Mouse (Mus musculus) naive thymus-derived CD4-positive, alpha-beta T cell, adult 2 months (primary cell): ENCODE measurements around the gene Vipr2.
A peak's percentile ranks its signal among the peaks of the same experiment; 100 is the strongest.

Source experiments
- DNase-seq: peaks from one replicate; pipeline ENCODE4 v3.0.0-alpha.2; 2011; ENCODE audit warnings: low read depth

Vipr2 gene

GRCm38 (mm10) chr12:116097166-116097565 lies 19.6 kb downstream of the Vipr2 start:
- no peak for DNase-seq

- DNase-seq = no peak
Measured at GRCm38 (mm10) chr12:116101945-116102344, 24.4 kb downstream of the Vipr2 start.

GRCm38 (mm10) chr12:116109451-116110353 lies 32.2 kb downstream of the Vipr2 start:
- DNase-seq = no peak

- no peak for DNase-seq
Measured at GRCm38 (mm10) chr12:116111007-116111694, 33.6 kb downstream of the Vipr2 start.

- no peak for DNase-seq
Measured at GRCm38 (mm10) chr12:116115781-116116180, 38.3 kb downstream of the Vipr2 start.

- no peak for DNase-seq
Measured at GRCm38 (mm10) chr12:116116455-116116854, 38.9 kb downstream of the Vipr2 start.

- no peak for DNase-seq
Measured at GRCm38 (mm10) chr12:116117352-116117929, 39.9 kb downstream of the Vipr2 start.

- no peak for DNase-seq
Measured at GRCm38 (mm10) chr12:116119001-116119400, 41.5 kb downstream of the Vipr2 start.

GRCm38 (mm10) chr12:116123786-116124185 lies 46.3 kb downstream of the Vipr2 start:
- no peak for DNase-seq

GRCm38 (mm10) chr12:116130936-116131335 lies 53.4 kb downstream of the Vipr2 start:
- no peak for DNase-seq

- no peak for DNase-seq
Measured at GRCm38 (mm10) chr12:116132909-116133308, 55.4 kb downstream of the Vipr2 start.

GRCm38 (mm10) chr12:116135906-116136305 lies 58.4 kb downstream of the Vipr2 start:
- DNase-seq = no peak

- DNase-seq = peak; percentile 58
Measured at GRCm38 (mm10) chr12:116138322-116139205, 61.0 kb downstream of the Vipr2 start.

- DNase-seq = peak; percentile 25
Measured at GRCm38 (mm10) chr12:116140605-116141004, 63.1 kb downstream of the Vipr2 start.

- no peak for DNase-seq
Measured at GRCm38 (mm10) chr12:116141816-116142215, 64.3 kb downstream of the Vipr2 start.

- no peak for DNase-seq
Measured at GRCm38 (mm10) chr12:116142464-116142863, 64.9 kb downstream of the Vipr2 start.

- DNase-seq = peak; percentile 82
Measured at GRCm38 (mm10) chr12:116145246-116145645, 67.7 kb downstream of the Vipr2 start.

- DNase-seq = no peak
Measured at GRCm38 (mm10) chr12:116145686-116146085, 68.2 kb downstream of the Vipr2 start.

- no peak for DNase-seq
Measured at GRCm38 (mm10) chr12:116146996-116147634, 69.6 kb downstream of the Vipr2 start.

- DNase-seq = no peak
Measured at GRCm38 (mm10) chr12:116152866-116153428, 75.4 kb downstream of the Vipr2 start.
